Mouse (Mus musculus): Measurements from ENCODE around the gene Gm21858. TPM values are rescaled to one million over a fixed set of nuclear protein-coding genes. Genes with fewer than 3 reads are reported as not detected.
"Not testable (repeated sequence)": the region's sequence is repeated elsewhere in the genome, so short reads cannot be mapped to it uniquely, and the experiment has no call there.

Gm21858 gene
- not detected in 2 replicates for polyA plus RNA-seq (2015; fragmentation: Nextera tagmentation; extraction: Ambion mirVana)

DNA sequence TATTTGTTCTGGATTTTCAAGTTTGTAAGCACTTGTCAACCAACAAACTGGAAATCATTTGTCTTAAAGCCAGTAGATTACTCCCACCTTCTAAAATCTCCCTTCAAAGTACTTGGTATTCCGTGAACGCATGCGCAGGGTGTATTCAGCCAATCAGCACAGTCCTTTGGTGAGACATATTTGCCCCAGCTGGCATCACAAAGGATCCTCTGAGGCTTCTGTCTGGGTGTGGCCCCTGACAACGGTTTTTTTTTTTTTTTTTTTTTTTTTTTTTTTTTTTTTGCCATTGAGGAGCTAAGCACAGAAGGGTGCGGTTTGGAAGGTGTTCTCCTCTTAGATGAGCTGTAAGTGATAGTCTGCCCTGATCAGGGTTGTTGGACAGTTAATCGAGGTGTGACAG lies at the start of gene Gm21858:
Gene Gm21858, plus strand, starts transcription at position 301 of the 400 bp plus-strand sequence.
- WGBS, result no CpG with 5 or more reads among the region's 6 CpGs
- H3K4me2 ChIP-seq (ENCODE audit: low read length); ATAC-seq; H3K27me3 ChIP-seq (ENCODE audit: control insufficient read depth, insufficient read depth, low read depth, low read length); H3K27ac ChIP-seq (ENCODE audit: low read length); H3K9me3 ChIP-seq (replicated peaks; ENCODE audit: control insufficient read depth, low read length, poor library complexity, severe bottlenecking); H3K9ac ChIP-seq (ENCODE audit: low read depth, low read length); H3K4me3 ChIP-seq (ENCODE audit: low read depth, low read length); H3K4me1 ChIP-seq (ENCODE audit: control insufficient read depth, insufficient read depth, low read length); H3K36me3 ChIP-seq (ENCODE audit: control insufficient read depth, insufficient read depth, low read length): not testable (repeated sequence)

Data from midbrain, embryonic 16.5 days (tissue).